Mouse (Mus musculus) left cerebral cortex, adult 8-10 months (tissue): ENCODE data around the gene Galntl6. TPM values are rescaled to one million over a fixed set of nuclear protein-coding genes. Genes with fewer than 3 reads are reported as not detected.

Source experiments
- total RNA-seq, 4 experiments: library from RNA; stranded (reverse); gene quantifications; 2 replicates each; pipeline ENCODE4 v1.2.4; 2022

Gene Galntl6
- total RNA-seq, 4 experiments from 2014 or later, result 26.4 to 36.6 (median 28.9) TPM

Other genes with a start within 250 kb of the Galntl6 start
- 10 to 100 TPM in 2 of 4 experiments, 1 to 10 TPM in 2; 9.3 to 11.4 (median 10.2) TPM for gene BC030500, start 885 bp downstream of the Galntl6 start, total RNA-seq